Mouse (Mus musculus) liver, embryonic 13.5 days (tissue): ENCODE data around the gene Fat1. TPM values are rescaled to one million over a fixed set of nuclear protein-coding genes. Genes with fewer than 3 reads are reported as not detected.

Source experiments
- ATAC-seq: fragments of 200-750 bp; cut with Nextera tagmentation; 2 replicates; pipeline ENCODE4 v1.8.0; 2017; ENCODE audit warnings: low read depth, mild to moderate bottlenecking, moderate number of reproducible peaks, moderate library complexity
- DNase-seq: peaks from one replicate; pipeline ENCODE4 v3.0.0; 2022
- H3K27ac ChIP-seq: fragments of 300-500 bp; sonication (generic); 2 replicates; pipeline ENCODE4 v1.5.1; 2015; ENCODE audit warnings: moderate library complexity, mild to moderate bottlenecking, inconsistent platforms
- H3K27me3 ChIP-seq: fragments of 300-500 bp; sonication (generic); 2 replicates; pipeline ENCODE4 v1.6.1; 2015; ENCODE audit warnings: mild to moderate bottlenecking, inconsistent platforms
- H3K36me3 ChIP-seq: fragments of 300-500 bp; sonication (generic); 2 replicates; pipeline ENCODE4 v1.6.1; 2015; ENCODE audit warnings: mild to moderate bottlenecking, inconsistent platforms
- H3K4me1 ChIP-seq: fragments of 300-500 bp; sonication (generic); replicated peaks from 2 replicates; pipeline ENCODE4 v1.6.1; 2015; ENCODE audit warnings: inconsistent platforms
- H3K4me2 ChIP-seq: fragments of 300-500 bp; sonication (generic); 2 replicates; pipeline ENCODE4 v1.6.1; 2015; ENCODE audit warnings: inconsistent platforms, mild to moderate bottlenecking, moderate library complexity
- H3K4me3 ChIP-seq: fragments of 300-500 bp; sonication (generic); replicated peaks from 2 replicates; pipeline ENCODE4 v1.5.1; 2015; ENCODE audit warnings: mild to moderate bottlenecking, inconsistent platforms
- H3K9ac ChIP-seq: fragments of 300-500 bp; sonication (generic); 2 replicates; pipeline ENCODE4 v1.6.1; 2015; ENCODE audit warnings: mild to moderate bottlenecking, inconsistent platforms
- H3K9me3 ChIP-seq: fragments of 300-500 bp; sonication (generic); replicated peaks from 2 replicates; pipeline ENCODE4 v1.6.1; 2016; ENCODE audit warnings: inconsistent platforms
- WGBS: fragments of 180-500 bp; shearing (Covaris S2); methylation state at CpG from one replicate; pipeline ENCODE4 v1.1.7; 2015; ENCODE audit not compliant: insufficient replicate concordance; 5-methylcytosine and 5-hydroxymethylcytosine counted together
- polyA plus RNA-seq: library from polyadenylated mRNA; unstranded; fragments of >200 nt; fragmentation: Nextera tagmentation; extraction: Ambion mirVana; gene quantifications from 2 replicates; pipeline ENCODE4 v1.2.1, GENCODE M21; 2015

Gene Fat1
- polyA plus RNA-seq, result 0.84 and 1.2 TPM in 2 replicates

GRCm38 (mm10) chr8:44934850-44935497 lies at the start of gene Fat1:
Gene Fat1 (plus strand): TSS chr8:44935447.
- no peaks in the 10 kb centered on the region for H3K36me3 ChIP-seq
- WGBS, result under 1% methylated on average over 42 of the region's 49 CpGs
- H3K27ac ChIP-seq, result no peak within 1 kb of the TSS
- H3K27me3 ChIP-seq, result peaks cover 67% of the 10 kb centered on the region
- H3K9ac ChIP-seq, result 0 out of 2 replicates have a peak within 1 kb of the TSS, but pooled peaks have one; percentile 6
- peak within 1 kb of the TSS; percentile 58 for H3K4me3 ChIP-seq
- H3K9me3 ChIP-seq, result no peaks in the 10 kb centered on the region
- DNase-seq (peak; percentile 5), ATAC-seq (no peak)
- no peaks in the 10 kb centered on the region for H3K4me1 ChIP-seq
- peak within 1 kb of the TSS; percentile 61 for H3K4me2 ChIP-seq

GRCm38 (mm10) chr8:44894626-44895025 lies 40.6 kb upstream of the Fat1 start:
- ATAC-seq, result no peak
- no peak overlapping the region for H3K4me3 ChIP-seq
- no peak overlapping the region for H3K9ac ChIP-seq

GRCm38 (mm10) chr8:44899575-44899991 lies 35.7 kb upstream of the Fat1 start:
- no peaks in the 10 kb centered on the region for H3K4me1 ChIP-seq
- H3K9me3 ChIP-seq, result no peaks in the 10 kb centered on the region
- H3K27me3 ChIP-seq, result no peaks in the 10 kb centered on the region
- H3K4me3 ChIP-seq, result no peak overlapping the region
- no peak overlapping the region for H3K27ac ChIP-seq
- DNase-seq, result no peak
- WGBS, result 66% methylated on average over 12 of the region's 12 CpGs
- no peak overlapping the region for H3K9ac ChIP-seq
- ATAC-seq, result no peak
- no peaks in the 10 kb centered on the region for H3K36me3 ChIP-seq
- H3K4me2 ChIP-seq, result no peak overlapping the region

More at GRCm38 (mm10) chr8:44894626-44895025, 40.6 kb upstream of the Fat1 start:
- Histone ChIP-seq H3K27ac (no peak overlapping the region), H3K9me3 (no peaks in the 10 kb centered on the region), H3K27me3 (no peaks in the 10 kb centered on the region), H3K4me1 (no peaks in the 10 kb centered on the region), H3K36me3 (no peaks in the 10 kb centered on the region), H3K4me2 (no peak overlapping the region)
- 65% methylated on average over 6 of the region's 6 CpGs for WGBS
- no peak for DNase-seq

GRCm38 (mm10) chr8:44911126-44911903 lies 23.9 kb upstream of the Fat1 start:
- H3K36me3 ChIP-seq, result no peaks in the 10 kb centered on the region
- H3K27ac ChIP-seq, result no peak overlapping the region
- DNase-seq (no peak), ATAC-seq (no peak)
- H3K4me2 ChIP-seq, result no peak overlapping the region
- no peaks in the 10 kb centered on the region for H3K4me1 ChIP-seq
- no peaks in the 10 kb centered on the region for H3K27me3 ChIP-seq
- no peak overlapping the region for H3K4me3 ChIP-seq
- 56% methylated on average over 12 of the region's 12 CpGs for WGBS
- no peaks in the 10 kb centered on the region for H3K9me3 ChIP-seq
- no peak overlapping the region for H3K9ac ChIP-seq

- no peak overlapping the region for H3K4me2 ChIP-seq
- no peaks in the 10 kb centered on the region for H3K36me3 ChIP-seq
- H3K9me3 ChIP-seq, result no peaks in the 10 kb centered on the region
- H3K9ac ChIP-seq, result no peak overlapping the region
- H3K27ac ChIP-seq, result no peak overlapping the region
- WGBS, result 71% methylated on average over 12 of the region's 12 CpGs
- no peaks in the 10 kb centered on the region for H3K4me1 ChIP-seq
- H3K27me3 ChIP-seq, result no peaks in the 10 kb centered on the region
- DNase-seq (no peak), ATAC-seq (no peak)
- no peak overlapping the region for H3K4me3 ChIP-seq
Measured at GRCm38 (mm10) chr8:44919487-44920082, 15.7 kb upstream of the Fat1 start.

- 70% methylated on average over 7 of the region's 7 CpGs for WGBS
- DNase-seq (no peak), ATAC-seq (no peak)
- Histone ChIP-seq H3K4me1 (no peaks in the 10 kb centered on the region), H3K4me2 (no peak overlapping the region), H3K36me3 (no peaks in the 10 kb centered on the region), H3K9me3 (no peaks in the 10 kb centered on the region), H3K4me3 (no peak overlapping the region), H3K9ac (no peak overlapping the region), H3K27ac (no peak overlapping the region), H3K27me3 (no peaks in the 10 kb centered on the region)
Measured at GRCm38 (mm10) chr8:44920379-44921032, 14.7 kb upstream of the Fat1 start.

GRCm38 (mm10) chr8:44924995-44925394 lies 10.3 kb upstream of the Fat1 start:
- WGBS, result 63% methylated on average over 5 of the region's 5 CpGs
- no peak for DNase-seq
- Histone ChIP-seq H3K27ac (no peak overlapping the region), H3K27me3 (no peaks in the 10 kb centered on the region), H3K4me3 (no peak overlapping the region), H3K9ac (no peak overlapping the region), H3K4me2 (no peak overlapping the region), H3K36me3 (no peaks in the 10 kb centered on the region), H3K4me1 (no peaks in the 10 kb centered on the region), H3K9me3 (0 out of 2 replicates have a peak, but pooled peaks cover 3% of the 10 kb centered on the region)
- no peak for ATAC-seq

GRCm38 (mm10) chr8:44930058-44930457 lies 5.2 kb upstream of the Fat1 start:
- Histone ChIP-seq H3K27ac (no peak overlapping the region), H3K4me1 (no peaks in the 10 kb centered on the region), H3K36me3 (no peaks in the 10 kb centered on the region), H3K4me3 (no peak overlapping the region), H3K9ac (no peak overlapping the region), H3K9me3 (0 out of 2 replicates have a peak, but pooled peaks cover 3% of the 10 kb centered on the region), H3K4me2 (no peak overlapping the region), H3K27me3 (peaks cover 20% of the 10 kb centered on the region)
- ATAC-seq (no peak), DNase-seq (no peak)
- WGBS, result 61% methylated on average over 3 of the region's 3 CpGs

GRCm38 (mm10) chr8:44932546-44933342 lies 2.5 kb upstream of the Fat1 start:
- no peak for ATAC-seq
- H3K27ac ChIP-seq, result no peak overlapping the region
- H3K4me2 ChIP-seq, result no peak overlapping the region
- peaks cover 46% of the 10 kb centered on the region for H3K27me3 ChIP-seq
- WGBS, result 71% methylated on average over 9 of the region's 9 CpGs
- 0 out of 2 replicates have a peak, but pooled peaks cover 3% of the 10 kb centered on the region for H3K9me3 ChIP-seq
- no peak overlapping the region for H3K4me3 ChIP-seq
- DNase-seq, result no peak
- H3K36me3 ChIP-seq, result no peaks in the 10 kb centered on the region
- H3K9ac ChIP-seq, result no peak overlapping the region
- no peaks in the 10 kb centered on the region for H3K4me1 ChIP-seq

GRCm38 (mm10) chr8:44933478-44933877 lies 1.8 kb upstream of the Fat1 start:
- no peak for DNase-seq
- Histone ChIP-seq H3K4me3 (no peak overlapping the region), H3K4me2 (no peak overlapping the region)

More at GRCm38 (mm10) chr8:44933478-44933877, 1.8 kb upstream of the Fat1 start:
- Histone ChIP-seq H3K9me3 (0 out of 2 replicates have a peak, but pooled peaks cover 3% of the 10 kb centered on the region), H3K36me3 (no peaks in the 10 kb centered on the region), H3K4me1 (no peaks in the 10 kb centered on the region), H3K27ac (no peak overlapping the region), H3K27me3 (peaks cover 54% of the 10 kb centered on the region), H3K9ac (no peak overlapping the region)
- no peak for ATAC-seq
- WGBS, result 41% methylated on average over 6 of the region's 6 CpGs
